Mouse (Mus musculus): ENCODE data around the gene Dach1. TPM values are rescaled to one million over a fixed set of nuclear protein-coding genes. Genes with fewer than 3 reads are reported as not detected.

The Dach1 gene
- polyA plus RNA-seq, 1 experiment: 7.0 TPM

DNA sequence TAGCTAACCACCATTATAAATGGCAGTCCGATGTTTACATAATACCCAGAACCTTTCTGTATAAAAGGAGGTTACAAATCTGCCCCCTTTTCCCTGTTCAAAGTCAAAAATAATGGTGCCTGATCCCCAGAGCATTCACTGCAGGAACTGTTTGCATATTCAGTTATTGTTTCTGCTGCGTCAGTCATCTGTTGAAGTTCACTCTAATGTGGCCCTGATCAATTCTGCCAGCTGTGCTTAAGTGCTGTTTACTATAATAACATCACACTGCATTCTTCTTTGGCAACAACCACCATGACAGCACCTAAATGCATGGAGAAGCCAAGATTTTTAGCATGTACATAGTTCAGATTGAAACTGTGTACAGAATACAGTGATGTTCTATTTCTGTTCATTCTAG is 105.4 kb downstream of the Dach1 start:
- Histone ChIP-seq H3K4me3 (replicated peaks; ENCODE audit: insufficient read depth, low read depth, low read length) (no peak overlapping the region), H3K27ac (ENCODE audit: insufficient read depth, low read length) (no peak overlapping the region), H3K27me3 (ENCODE audit: control insufficient read depth, insufficient read depth, low read length) (no peaks in the 10 kb centered on the region), H3K4me1 (ENCODE audit: control insufficient read depth, insufficient read depth, low read length) (no peaks in the 10 kb centered on the region)
- DNase-seq: no peak
- WGBS: 49% methylated on average over 2 of the region's 2 CpGs
- TF ChIP-seq POLR2A (IDR thresholded peaks at IDR 0.05; ENCODE audit: borderline replicate concordance, insufficient read depth, low read length) (no peak), CTCF (IDR thresholded peaks at IDR 0.05; ENCODE audit: borderline replicate concordance, insufficient read depth, low read depth, low read length) (no peak)

DNA sequence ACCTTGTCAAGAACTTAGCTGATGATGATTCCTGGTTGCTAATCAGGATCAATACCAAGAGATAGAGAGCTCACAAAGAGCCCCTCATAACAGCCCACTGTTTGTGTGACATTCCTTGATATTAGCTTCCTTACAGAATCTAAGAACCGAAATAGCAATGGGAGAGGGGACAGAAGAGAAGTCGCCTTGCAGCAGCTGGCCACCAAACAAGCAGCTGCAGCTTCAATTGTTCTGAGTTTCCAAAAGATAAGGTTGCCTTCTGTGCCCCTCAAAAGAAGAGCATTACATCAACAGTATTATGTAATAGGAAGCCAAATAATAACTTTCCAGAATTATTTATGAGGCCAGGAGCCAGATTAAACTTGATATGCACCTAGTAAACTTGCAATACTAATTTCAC is 120.2 kb downstream of the Dach1 start:
- no peak for DNase-seq
- H3K27me3 ChIP-seq (ENCODE audit: control insufficient read depth, insufficient read depth, low read length): no peaks in the 10 kb centered on the region
- no peak for TF ChIP-seq POLR2A (IDR thresholded peaks at IDR 0.05; ENCODE audit: borderline replicate concordance, insufficient read depth, low read length)
- TF ChIP-seq CTCF (IDR thresholded peaks at IDR 0.05; ENCODE audit: borderline replicate concordance, insufficient read depth, low read depth, low read length): no peak
- no peaks in the 10 kb centered on the region for H3K4me1 ChIP-seq (ENCODE audit: control insufficient read depth, insufficient read depth, low read length)
- 35% methylated on average over 2 of the region's 2 CpGs for whole genome bisulfite sequencing
- H3K4me3 ChIP-seq (replicated peaks; ENCODE audit: insufficient read depth, low read depth, low read length): no peak overlapping the region
- H3K27ac ChIP-seq (ENCODE audit: insufficient read depth, low read length): no peak overlapping the region

DNA sequence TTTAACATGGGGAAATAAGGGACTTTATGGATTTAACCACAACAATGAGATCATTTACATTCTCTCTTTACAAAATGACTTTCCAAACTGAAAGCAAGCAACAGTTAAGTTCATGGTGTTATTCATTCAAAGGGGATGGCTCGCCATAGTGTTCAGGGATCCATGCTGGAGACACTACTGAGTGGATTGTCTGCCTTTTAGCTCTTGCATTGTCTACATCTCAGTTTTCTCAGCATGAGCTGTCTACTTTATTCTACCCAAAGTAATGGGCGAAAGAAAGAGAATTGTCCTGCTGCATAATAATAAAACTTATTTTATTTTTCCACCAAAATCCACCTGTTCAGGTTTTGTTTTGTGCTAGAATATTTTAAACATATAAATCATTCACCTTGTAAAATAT is 121.2 kb downstream of the Dach1 start:
- H3K4me1 ChIP-seq (ENCODE audit: control insufficient read depth, insufficient read depth, low read length): no peaks in the 10 kb centered on the region
- WGBS: 66% methylated on average over 2 of the region's 2 CpGs

DNA sequence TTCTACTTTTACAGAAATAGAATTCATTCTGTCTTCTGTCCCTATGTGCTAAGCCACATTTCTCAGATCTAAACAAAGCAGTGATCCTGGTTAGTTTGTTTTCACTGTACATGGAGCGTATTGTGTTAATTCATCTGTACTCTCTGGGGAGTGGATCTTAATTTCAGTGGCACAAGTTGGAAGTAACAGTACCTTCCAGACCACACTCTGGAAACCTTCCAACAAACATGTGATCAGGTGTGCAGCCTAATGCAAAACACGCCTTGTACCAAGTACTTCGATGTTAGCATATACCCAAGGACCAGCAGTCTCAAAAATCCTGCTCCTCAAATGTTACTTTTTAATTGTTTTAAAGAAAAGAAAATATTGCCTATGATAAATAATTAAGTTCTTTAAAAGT is 121.9 kb downstream of the Dach1 start:
- whole genome bisulfite sequencing: 31% methylated on average over 3 of the region's 3 CpGs
- Histone ChIP-seq H3K4me3 (replicated peaks; ENCODE audit: insufficient read depth, low read depth, low read length) (no peak overlapping the region), H3K4me1 (ENCODE audit: control insufficient read depth, insufficient read depth, low read length) (no peaks in the 10 kb centered on the region), H3K27ac (ENCODE audit: insufficient read depth, low read length) (no peak overlapping the region), H3K27me3 (ENCODE audit: control insufficient read depth, insufficient read depth, low read length) (no peaks in the 10 kb centered on the region)
- TF ChIP-seq POLR2A (IDR thresholded peaks at IDR 0.05; ENCODE audit: borderline replicate concordance, insufficient read depth, low read length) (no peak), CTCF (IDR thresholded peaks at IDR 0.05; ENCODE audit: borderline replicate concordance, insufficient read depth, low read depth, low read length) (no peak)
- DNase-seq: no peak

More for the DNA sequence above, 121.2 kb downstream of the Dach1 start:
- Histone ChIP-seq H3K27me3 (ENCODE audit: control insufficient read depth, insufficient read depth, low read length) (no peaks in the 10 kb centered on the region), H3K27ac (ENCODE audit: insufficient read depth, low read length) (no peak overlapping the region), H3K4me3 (replicated peaks; ENCODE audit: insufficient read depth, low read depth, low read length) (no peak overlapping the region)
- DNase-seq: no peak
- TF ChIP-seq CTCF (IDR thresholded peaks at IDR 0.05; ENCODE audit: borderline replicate concordance, insufficient read depth, low read depth, low read length) (no peak), POLR2A (IDR thresholded peaks at IDR 0.05; ENCODE audit: borderline replicate concordance, insufficient read depth, low read length) (no peak)

DNA sequence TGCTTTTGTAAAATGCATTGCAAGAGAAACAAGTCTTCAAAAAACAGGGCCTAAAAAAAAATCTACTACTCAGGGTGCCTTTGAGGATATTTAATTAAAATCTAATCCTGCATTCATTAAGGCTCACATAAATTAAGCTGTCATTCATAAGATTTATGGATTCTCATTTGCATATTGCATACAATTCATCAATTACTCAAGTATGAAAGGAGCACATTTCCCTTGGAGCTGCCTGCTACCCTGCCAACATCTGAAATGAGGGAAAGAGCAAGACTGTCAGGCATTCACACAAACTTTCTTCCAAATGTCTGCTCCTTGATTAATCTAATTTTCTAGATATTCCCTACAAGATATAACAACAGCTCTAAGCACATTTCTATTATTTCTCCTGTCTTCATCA is 122.6 kb downstream of the Dach1 start:
- no peak for TF ChIP-seq POLR2A (IDR thresholded peaks at IDR 0.05; ENCODE audit: borderline replicate concordance, insufficient read depth, low read length)
- no peak for TF ChIP-seq CTCF (IDR thresholded peaks at IDR 0.05; ENCODE audit: borderline replicate concordance, insufficient read depth, low read depth, low read length)
- Histone ChIP-seq H3K27ac (ENCODE audit: insufficient read depth, low read length) (no peak overlapping the region), H3K27me3 (ENCODE audit: control insufficient read depth, insufficient read depth, low read length) (no peaks in the 10 kb centered on the region), H3K4me1 (ENCODE audit: control insufficient read depth, insufficient read depth, low read length) (no peaks in the 10 kb centered on the region), H3K4me3 (replicated peaks; ENCODE audit: insufficient read depth, low read depth, low read length) (no peak overlapping the region)
- no peak for DNase-seq

DNA sequence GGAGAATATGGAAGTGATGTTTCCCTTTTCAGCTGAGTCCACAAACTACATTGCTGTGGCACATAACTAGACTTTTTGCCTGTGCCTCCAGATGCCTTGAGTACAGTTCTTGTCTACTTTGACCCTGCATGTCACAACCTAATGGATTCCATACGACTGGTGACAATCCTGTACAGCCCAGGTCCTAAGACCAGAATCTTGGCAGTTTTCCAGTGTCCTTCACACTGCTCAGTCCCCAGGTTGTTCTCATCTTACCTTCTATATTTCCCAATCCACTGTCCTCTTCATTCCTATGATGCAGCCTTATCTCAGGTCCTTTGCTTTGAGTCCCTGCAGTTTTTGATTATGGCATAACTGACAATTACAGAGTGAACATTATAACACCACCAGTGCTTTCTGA is 131.0 kb downstream of the Dach1 start:
- TF ChIP-seq POLR2A (IDR thresholded peaks at IDR 0.05; ENCODE audit: borderline replicate concordance, insufficient read depth, low read length) (no peak), CTCF (IDR thresholded peaks at IDR 0.05; ENCODE audit: borderline replicate concordance, insufficient read depth, low read depth, low read length) (no peak)
- 47% methylated on average over 1 of the region's 1 CpGs for WGBS
- no peak overlapping the region for H3K27ac ChIP-seq (ENCODE audit: insufficient read depth, low read length)

DNA sequence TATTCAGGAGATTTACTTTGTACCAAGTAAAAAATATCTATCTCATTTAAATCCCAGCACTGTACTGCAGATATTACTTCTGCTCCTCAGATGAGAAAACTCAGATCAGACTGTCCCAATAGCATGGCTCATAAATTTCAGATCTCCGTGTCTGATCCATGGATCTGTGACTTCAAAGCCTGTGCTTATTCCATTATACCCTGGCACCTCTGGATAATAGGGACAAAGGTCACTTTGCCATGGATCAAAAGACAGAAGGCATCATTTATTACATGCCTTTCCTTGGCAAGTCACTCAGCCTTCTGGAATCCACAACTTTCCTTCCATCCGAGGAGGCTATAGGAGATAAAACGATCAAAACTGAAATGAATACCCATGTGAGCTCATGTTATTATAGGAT is 132.4 kb downstream of the Dach1 start:
- no peak overlapping the region for H3K27ac ChIP-seq (ENCODE audit: insufficient read depth, low read length)
- DNase-seq: no peak
- no peak overlapping the region for H3K4me3 ChIP-seq (replicated peaks; ENCODE audit: insufficient read depth, low read depth, low read length)
- no peaks in the 10 kb centered on the region for H3K27me3 ChIP-seq (ENCODE audit: control insufficient read depth, insufficient read depth, low read length)
- 55% methylated on average over 3 of the region's 3 CpGs for WGBS
- TF ChIP-seq POLR2A (IDR thresholded peaks at IDR 0.05; ENCODE audit: borderline replicate concordance, insufficient read depth, low read length) (no peak), CTCF (IDR thresholded peaks at IDR 0.05; ENCODE audit: borderline replicate concordance, insufficient read depth, low read depth, low read length) (no peak)
- H3K4me1 ChIP-seq (ENCODE audit: control insufficient read depth, insufficient read depth, low read length): no peaks in the 10 kb centered on the region

More for the DNA sequence above, 131.0 kb downstream of the Dach1 start:
- Histone ChIP-seq H3K27me3 (ENCODE audit: control insufficient read depth, insufficient read depth, low read length) (no peaks in the 10 kb centered on the region), H3K4me1 (ENCODE audit: control insufficient read depth, insufficient read depth, low read length) (no peaks in the 10 kb centered on the region), H3K4me3 (replicated peaks; ENCODE audit: insufficient read depth, low read depth, low read length) (no peak overlapping the region)
- DNase-seq: no peak

DNA sequence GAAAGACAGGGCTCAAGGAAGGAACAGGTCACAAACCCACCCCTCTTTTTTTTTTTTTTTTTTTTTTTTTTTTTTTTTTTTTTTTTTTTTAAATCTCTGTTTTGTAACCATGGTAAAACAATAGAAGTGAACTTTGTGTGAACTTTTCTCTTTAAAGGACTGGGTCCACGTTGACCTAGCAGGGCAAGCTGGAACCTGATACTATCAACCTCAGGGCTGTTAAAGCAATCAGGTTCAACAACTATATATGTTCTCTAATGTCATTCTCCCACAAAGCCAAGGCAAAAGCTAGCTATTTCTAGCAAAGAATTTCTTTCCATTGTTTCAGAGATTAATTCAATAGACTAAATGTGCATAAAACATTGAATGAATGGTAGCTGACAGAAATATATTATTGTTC is 134.3 kb downstream of the Dach1 start:
- H3K4me3 ChIP-seq (replicated peaks; ENCODE audit: insufficient read depth, low read depth, low read length): no peak overlapping the region
- no peak overlapping the region for H3K27ac ChIP-seq (ENCODE audit: insufficient read depth, low read length)
- DNase-seq: no peak
- H3K4me1 ChIP-seq (ENCODE audit: control insufficient read depth, insufficient read depth, low read length): no peaks in the 10 kb centered on the region
- no peaks in the 10 kb centered on the region for H3K27me3 ChIP-seq (ENCODE audit: control insufficient read depth, insufficient read depth, low read length)
- TF ChIP-seq POLR2A (IDR thresholded peaks at IDR 0.05; ENCODE audit: borderline replicate concordance, insufficient read depth, low read length) (no peak), CTCF (IDR thresholded peaks at IDR 0.05; ENCODE audit: borderline replicate concordance, insufficient read depth, low read depth, low read length) (no peak)
- WGBS: 14% methylated on average over 1 of the region's 1 CpGs

All from cerebellum, adult 2 months (tissue).